Mouse (Mus musculus): ENCODE results near the gene Lhx9. TPM values are rescaled to one million over a fixed set of nuclear protein-coding genes. Genes with fewer than 3 reads are reported as not detected.
A peak's percentile ranks its signal among the peaks of the same experiment; 100 is the strongest.
"Not testable (repeated sequence)": the region's sequence is repeated elsewhere in the genome, so short reads cannot be mapped to it uniquely, and the experiment has no call there.

Lhx9 gene
- 3.5 and 5.2 TPM in 2 replicates for polyA plus RNA-seq (2016; fragmentation: Nextera tagmentation; extraction: Ambion mirVana)

DNA sequence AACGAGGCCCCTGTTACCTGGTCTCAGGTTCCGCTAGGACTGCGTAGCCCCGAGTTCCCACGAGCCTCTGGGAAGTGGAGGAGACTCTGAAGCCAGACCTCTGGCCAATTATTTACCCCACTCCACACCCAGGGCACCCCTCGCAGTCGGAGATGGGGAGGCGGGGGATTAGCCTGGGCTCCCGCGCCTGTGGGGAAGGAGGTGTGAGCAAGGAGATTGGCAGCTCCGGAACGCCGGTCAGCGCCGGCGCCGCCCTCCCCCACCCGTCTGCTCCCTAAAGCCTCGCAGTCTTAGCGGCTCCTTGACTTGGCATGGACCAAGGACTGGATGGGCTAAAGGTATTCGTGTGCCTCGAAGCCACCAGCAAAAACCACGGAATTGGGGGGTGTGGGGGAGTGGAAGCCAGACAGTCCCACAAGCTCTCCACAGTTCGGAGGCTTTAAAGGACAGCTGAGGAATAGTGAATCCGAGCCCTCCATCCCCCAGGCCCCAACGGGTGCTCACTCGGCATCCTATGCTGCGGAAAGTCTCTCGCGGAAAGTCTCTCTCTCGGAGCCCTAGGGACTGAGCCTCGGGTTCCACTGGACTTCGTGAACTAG, at the start of gene Lhx9:
Gene Lhx9, minus strand, starts transcription at position 67 of the 599 bp plus-strand sequence.
- H3K27ac ChIP-seq = no peak within 1 kb of the TSS
- H3K27me3 ChIP-seq (ENCODE audit: insufficient read depth, poor library complexity, severe bottlenecking) = peaks cover 72% of the 10 kb centered on the region
- no peaks in the 10 kb centered on the region for H3K9me3 ChIP-seq
- DNase-seq (ENCODE audit: low spot score) = peak; percentile 76
- peaks cover 12% of the 10 kb centered on the region; the same call in 1 of the 2 replicates for H3K36me3 ChIP-seq
- H3K4me1 ChIP-seq = peaks cover 25% of the 10 kb centered on the region
- under 1% methylated on average over 33 of the region's 33 CpGs for WGBS
- peak within 1 kb of the TSS; percentile 57 for H3K4me3 ChIP-seq

GRCm38 (mm10) chr1:138896088-138896487, 47.7 kb upstream of the Lhx9 start:
- no peaks in the 10 kb centered on the region for H3K4me1 ChIP-seq
- no peak overlapping the region for H3K4me3 ChIP-seq
- H3K27ac ChIP-seq = no peak overlapping the region
- DNase-seq (ENCODE audit: low spot score) = peak; percentile 22
- WGBS = 75% methylated on average over 3 of the region's 3 CpGs
- H3K36me3 ChIP-seq = no peaks in the 10 kb centered on the region
- H3K27me3 ChIP-seq (ENCODE audit: insufficient read depth, poor library complexity, severe bottlenecking) = no peaks in the 10 kb centered on the region
- H3K9me3 ChIP-seq = no peaks in the 10 kb centered on the region

DNA sequence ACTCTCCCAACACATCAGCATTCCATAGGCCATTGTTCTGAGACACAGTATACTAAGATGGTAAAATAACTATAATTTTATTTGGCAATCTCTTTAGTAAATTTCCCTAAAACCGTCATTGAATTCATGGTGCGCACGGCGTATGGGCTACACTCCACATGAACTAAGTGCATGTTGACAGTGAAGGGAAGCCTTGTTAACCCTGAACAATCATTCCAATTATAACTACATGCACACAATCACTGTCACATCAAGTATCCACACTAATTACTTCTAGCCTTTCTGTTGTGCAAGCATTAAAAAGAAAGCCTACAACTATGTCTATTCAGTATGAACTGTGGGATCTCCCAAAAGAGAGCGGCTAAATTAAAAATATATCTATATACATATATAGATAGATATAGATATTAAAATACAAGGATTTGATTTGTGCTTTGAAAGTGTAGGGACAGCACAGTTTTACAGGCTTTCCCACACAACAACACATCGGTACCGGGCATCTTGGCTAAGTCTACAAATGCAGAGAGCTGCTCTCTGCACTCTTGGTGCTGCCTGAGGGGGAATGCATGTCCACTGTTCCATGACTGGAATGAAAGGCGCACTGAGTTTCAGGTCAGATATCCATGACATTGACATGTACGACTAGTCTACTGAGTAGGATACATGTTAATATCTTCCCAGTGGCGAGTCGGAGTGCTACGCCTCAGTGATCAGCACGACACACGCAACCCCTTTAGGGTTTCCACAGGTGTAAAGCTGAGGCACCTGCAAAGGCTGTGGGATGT, 29.3 kb upstream of the Lhx9 start:
- no peaks in the 10 kb centered on the region for H3K4me1 ChIP-seq
- H3K27ac ChIP-seq = no peak overlapping the region
- no peaks in the 10 kb centered on the region for H3K36me3 ChIP-seq
- no peaks in the 10 kb centered on the region for H3K9me3 ChIP-seq
- no peaks in the 10 kb centered on the region for H3K27me3 ChIP-seq (ENCODE audit: insufficient read depth, poor library complexity, severe bottlenecking)
- no peak overlapping the region for H3K4me3 ChIP-seq
- no peak for DNase-seq (ENCODE audit: low spot score)
- WGBS = 93% methylated on average over 14 of the region's 14 CpGs

DNA sequence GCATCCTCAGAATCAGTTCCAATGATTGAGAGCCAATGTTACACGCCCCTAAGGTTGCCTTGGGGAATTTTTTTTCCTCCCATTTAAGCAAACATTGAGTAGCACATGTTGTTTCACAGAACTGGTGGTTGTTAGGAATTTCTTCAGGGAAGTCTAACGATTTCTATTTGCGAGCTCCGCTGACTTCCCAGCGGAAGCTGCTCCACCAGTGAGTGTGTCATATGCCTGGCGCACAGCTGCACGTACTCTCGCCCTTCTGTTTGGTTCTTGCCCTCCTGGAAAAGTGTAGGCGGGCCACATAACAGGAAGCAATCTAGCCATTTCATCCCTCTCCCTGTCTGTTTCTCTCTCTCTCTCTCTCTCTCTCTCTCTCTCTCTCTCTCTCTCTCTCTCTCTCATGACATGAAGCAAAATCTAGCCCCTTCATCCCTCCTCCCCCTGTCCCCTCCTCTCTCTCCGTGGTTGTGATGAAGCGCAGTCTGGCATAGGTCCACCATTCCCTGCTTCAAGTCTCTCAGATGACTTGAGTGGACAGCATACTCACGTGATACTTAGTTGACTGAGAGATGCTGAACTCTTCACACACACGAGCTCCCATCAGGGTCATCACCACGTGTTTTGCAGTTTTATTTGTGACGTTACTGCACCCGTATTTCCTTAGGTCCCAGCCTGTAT, 28.1 kb upstream of the Lhx9 start:
- DNase-seq (ENCODE audit: low spot score) = no peak
- Histone ChIP-seq H3K4me1 (no peaks in the 10 kb centered on the region), H3K4me3 (no peak overlapping the region), H3K9me3 (no peaks in the 10 kb centered on the region), H3K36me3 (no peaks in the 10 kb centered on the region), H3K27ac (no peak overlapping the region), H3K27me3 (ENCODE audit: insufficient read depth, poor library complexity, severe bottlenecking) (no peaks in the 10 kb centered on the region)
- WGBS = 75% methylated on average over 16 of the region's 16 CpGs

DNA sequence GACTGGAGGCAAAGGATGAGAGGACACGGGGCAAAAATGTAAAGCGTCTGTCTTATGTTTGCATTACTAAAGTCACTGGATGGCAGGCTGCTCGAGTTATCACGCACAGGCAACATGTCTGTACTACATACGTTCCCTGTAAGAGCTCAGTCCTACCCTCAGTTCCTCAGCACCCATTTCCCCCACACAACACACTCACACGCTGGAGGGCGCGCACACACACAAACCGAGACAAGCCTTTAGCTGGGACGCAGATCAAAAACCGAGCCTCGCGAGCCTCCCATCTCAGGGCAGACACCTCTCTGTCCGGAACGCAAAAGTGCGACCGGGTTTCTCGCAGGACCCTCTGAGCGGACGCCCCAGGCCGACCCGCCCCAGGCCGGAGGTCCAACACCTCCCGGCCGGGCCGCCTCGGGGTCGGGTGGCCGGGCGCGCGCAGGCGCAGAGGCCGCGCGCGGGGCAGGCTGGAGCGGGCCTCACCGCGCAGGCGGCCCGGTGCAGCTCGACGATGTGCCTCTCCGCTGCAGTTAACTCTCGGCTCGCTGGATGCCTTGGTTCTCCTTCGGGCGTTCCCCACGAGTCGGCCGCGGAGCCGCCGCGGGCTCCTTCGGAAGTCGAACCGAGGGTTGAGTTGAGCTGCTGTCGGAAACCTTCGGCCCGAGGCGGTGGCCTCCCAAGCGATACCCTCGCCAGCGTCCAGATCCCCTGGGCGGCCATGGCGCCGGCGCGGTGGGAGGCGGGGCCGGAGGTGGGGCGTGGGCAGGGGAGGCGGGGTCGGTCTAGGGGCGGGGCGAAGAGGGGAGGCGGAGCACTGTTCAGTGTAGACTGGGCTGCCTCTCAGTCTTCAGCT, 7.9 kb upstream of the Lhx9 start, which contains the start of gene 2310009B15Rik:
Gene 2310009B15Rik, minus strand, starts transcription at position 752 of the 850 bp plus-strand sequence.
- peak within 1 kb of the TSS; percentile 87 for H3K27ac ChIP-seq
- peak within 1 kb of the TSS; percentile 54 for H3K4me3 ChIP-seq
- peak; percentile 92 for DNase-seq (ENCODE audit: low spot score)
- H3K27me3 ChIP-seq (ENCODE audit: insufficient read depth, poor library complexity, severe bottlenecking); H3K4me1 ChIP-seq; H3K9me3 ChIP-seq; H3K36me3 ChIP-seq: not testable (repeated sequence)
- WGBS = under 1% methylated on average over 56 of the region's 79 CpGs

- H3K9me3 ChIP-seq = no peaks in the 10 kb centered on the region
- peaks cover 25% of the 10 kb centered on the region for H3K4me1 ChIP-seq
- no peak overlapping the region for H3K27ac ChIP-seq
- peaks cover 50% of the 10 kb centered on the region for H3K27me3 ChIP-seq (ENCODE audit: insufficient read depth, poor library complexity, severe bottlenecking)
- DNase-seq (ENCODE audit: low spot score) = peak; percentile 63
- H3K4me3 ChIP-seq = no peak overlapping the region
- WGBS = 75% methylated on average over 1 of the region's 1 CpGs
- H3K36me3 ChIP-seq = peaks cover 12% of the 10 kb centered on the region; the same call in 1 of the 2 replicates
Observed at GRCm38 (mm10) chr1:138850823-138851222, 2.4 kb upstream of the Lhx9 start.

DNA sequence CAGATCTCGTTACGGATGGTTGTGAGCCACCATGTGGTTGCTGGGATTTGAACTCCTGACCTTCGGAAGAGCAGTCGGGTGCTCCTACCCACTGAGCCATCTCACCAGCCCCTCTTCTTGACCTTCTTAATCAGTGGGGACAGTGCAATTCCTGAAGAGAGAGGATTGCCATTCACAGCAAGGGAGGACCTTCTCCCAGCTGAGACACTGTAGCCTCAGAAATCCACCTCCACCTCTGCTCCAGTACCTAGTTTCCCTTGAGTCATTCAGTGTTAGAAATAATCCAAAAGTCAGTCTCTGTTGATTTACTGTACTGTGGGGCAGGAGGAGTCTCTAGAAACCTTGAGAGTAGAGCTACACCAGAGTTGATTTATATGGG, 1.8 kb upstream of the Lhx9 start:
- Histone ChIP-seq H3K9me3 (no peaks in the 10 kb centered on the region), H3K36me3 (peaks cover 12% of the 10 kb centered on the region; the same call in 1 of the 2 replicates), H3K27me3 (ENCODE audit: insufficient read depth, poor library complexity, severe bottlenecking) (peaks cover 57% of the 10 kb centered on the region), H3K27ac (no peak overlapping the region), H3K4me3 (no peak overlapping the region), H3K4me1 (peaks cover 23% of the 10 kb centered on the region)
- DNase-seq (ENCODE audit: low spot score) = no peak
- WGBS = 23% methylated on average over 3 of the region's 4 CpGs

DNA sequence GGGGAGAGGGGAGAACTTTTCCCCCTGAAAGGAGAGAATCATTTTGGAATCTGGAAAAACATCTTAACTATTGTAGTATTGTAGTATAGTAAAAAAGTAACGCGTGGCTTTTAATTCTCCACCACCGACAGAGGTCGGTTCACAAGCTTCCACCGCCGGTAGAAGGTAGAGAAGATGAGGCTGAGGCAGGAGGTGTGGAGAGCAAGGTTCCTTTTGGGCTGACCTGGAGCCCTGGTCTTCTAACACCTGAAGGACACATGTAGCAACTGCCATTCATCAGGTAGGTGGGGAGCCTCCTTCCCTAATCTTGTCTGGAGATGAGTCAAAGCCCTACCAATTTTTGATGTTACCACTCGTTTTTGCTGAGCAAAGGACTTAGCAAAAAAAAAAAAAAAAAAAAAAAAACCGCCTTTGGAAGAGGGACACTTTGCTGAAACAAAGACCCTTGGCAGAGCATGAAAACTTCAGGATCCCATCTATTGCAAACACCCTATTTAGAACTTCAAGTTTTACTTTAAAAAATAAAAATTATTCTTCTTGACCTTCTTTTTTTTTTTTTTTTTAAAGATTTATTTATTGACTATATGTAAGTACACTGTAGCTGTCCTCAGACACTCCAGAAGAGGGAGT, 1.3 kb upstream of the Lhx9 start:
- peaks cover 62% of the 10 kb centered on the region for H3K27me3 ChIP-seq (ENCODE audit: insufficient read depth, poor library complexity, severe bottlenecking)
- no peaks in the 10 kb centered on the region for H3K9me3 ChIP-seq
- H3K4me1 ChIP-seq = peaks cover 20% of the 10 kb centered on the region
- H3K27ac ChIP-seq = no peak overlapping the region
- DNase-seq (ENCODE audit: low spot score) = peak; percentile 63
- 6% methylated on average over 8 of the region's 8 CpGs for WGBS
- H3K36me3 ChIP-seq = peaks cover 12% of the 10 kb centered on the region; the same call in 1 of the 2 replicates
- H3K4me3 ChIP-seq = no peak overlapping the region

DNA sequence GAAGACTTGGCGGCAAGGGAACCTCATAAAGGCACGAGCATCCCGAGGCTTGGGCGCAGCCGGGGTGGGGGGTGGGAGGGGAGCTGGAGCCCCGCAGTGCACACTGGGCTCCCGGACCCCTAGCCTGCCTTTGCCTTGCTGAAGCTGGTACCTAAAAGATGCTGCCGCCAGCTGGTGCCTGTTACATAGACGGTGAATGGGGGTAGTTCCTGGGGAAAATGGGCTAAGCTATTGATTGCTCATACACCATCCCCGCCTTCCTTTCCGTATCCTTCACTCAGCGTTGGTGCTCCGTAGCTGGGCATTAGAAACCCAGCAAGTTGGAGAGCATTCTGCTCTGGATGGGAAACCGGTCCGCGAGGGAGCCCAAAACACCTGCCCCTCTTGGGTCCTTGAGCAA, 351 bp downstream of the Lhx9 start:
- peaks cover 12% of the 10 kb centered on the region; the same call in 1 of the 2 replicates for H3K36me3 ChIP-seq
- no peak overlapping the region for H3K27ac ChIP-seq
- WGBS = 2% methylated on average over 16 of the region's 16 CpGs
- H3K9me3 ChIP-seq = no peaks in the 10 kb centered on the region
- H3K4me1 ChIP-seq = peaks cover 30% of the 10 kb centered on the region
- H3K4me3 ChIP-seq = peak overlapping the region; percentile 57
- H3K27me3 ChIP-seq (ENCODE audit: insufficient read depth, poor library complexity, severe bottlenecking) = peaks cover 77% of the 10 kb centered on the region
- peak; percentile 79 for DNase-seq (ENCODE audit: low spot score)

GRCm38 (mm10) chr1:138847146-138847545, 1.2 kb downstream of the Lhx9 start:
- Histone ChIP-seq H3K4me3 (peak overlapping the region; percentile 57), H3K27me3 (ENCODE audit: insufficient read depth, poor library complexity, severe bottlenecking) (peaks cover 82% of the 10 kb centered on the region), H3K27ac (no peak overlapping the region), H3K4me1 (peaks cover 34% of the 10 kb centered on the region), H3K9me3 (no peaks in the 10 kb centered on the region), H3K36me3 (peaks cover 12% of the 10 kb centered on the region; the same call in 1 of the 2 replicates)
- 1% methylated on average over 21 of the region's 21 CpGs for WGBS
- peak; percentile 70 for DNase-seq (ENCODE audit: low spot score)

GRCm38 (mm10) chr1:138846581-138846980, 1.8 kb downstream of the Lhx9 start:
- peaks cover 37% of the 10 kb centered on the region for H3K4me1 ChIP-seq

GRCm38 (mm10) chr1:138846131-138846530, 2.2 kb downstream of the Lhx9 start:
- H3K4me3 ChIP-seq = no peak overlapping the region
- peaks cover 5% of the 10 kb centered on the region; the same call in 1 of the 2 replicates for H3K36me3 ChIP-seq
- H3K27ac ChIP-seq = no peak overlapping the region
- 3% methylated on average over 12 of the region's 12 CpGs for WGBS
- no peaks in the 10 kb centered on the region for H3K9me3 ChIP-seq
- peaks cover 84% of the 10 kb centered on the region for H3K27me3 ChIP-seq (ENCODE audit: insufficient read depth, poor library complexity, severe bottlenecking)
- DNase-seq (ENCODE audit: low spot score) = peak; percentile 68
- H3K4me1 ChIP-seq = peaks cover 42% of the 10 kb centered on the region

More at GRCm38 (mm10) chr1:138846581-138846980, 1.8 kb downstream of the Lhx9 start:
- Histone ChIP-seq H3K9me3 (no peaks in the 10 kb centered on the region), H3K36me3 (peaks cover 10% of the 10 kb centered on the region; the same call in 1 of the 2 replicates), H3K4me3 (peak overlapping the region; percentile 57), H3K27me3 (ENCODE audit: insufficient read depth, poor library complexity, severe bottlenecking) (peaks cover 86% of the 10 kb centered on the region), H3K27ac (no peak overlapping the region)
- whole genome bisulfite sequencing = 4% methylated on average over 9 of the region's 9 CpGs
- peak; percentile 71 for DNase-seq (ENCODE audit: low spot score)

Measured in heart, embryonic 10.5 days (tissue).